Mouse (Mus musculus): ENCODE results near the gene 1700123O20Rik.

The 1700123O20Rik gene

GRCm38 (mm10) chr14:54678657-54679304 lies 7.2 kb upstream of the 1700123O20Rik start:
- no peak for DNase-seq (ENCODE audit: low read depth, low spot score)

- DNase-seq (ENCODE audit: low read depth, low spot score) = no peak
Measured at GRCm38 (mm10) chr14:54682396-54682795, 3.6 kb upstream of the 1700123O20Rik start.

- no peak for DNase-seq (ENCODE audit: low read depth, low spot score)
Measured at GRCm38 (mm10) chr14:54685471-54685870, 545 bp upstream of the 1700123O20Rik start.

- peak; percentile 99 for DNase-seq (ENCODE audit: low read depth, low spot score)
Measured at GRCm38 (mm10) chr14:54686522-54687143, 617 bp downstream of the 1700123O20Rik start, which contains the start of gene Acin1. Acin1 (minus strand) TSS chr14:54686931.

GRCm38 (mm10) chr14:54687251-54687650 lies 1.2 kb downstream of the 1700123O20Rik start:
- no peak for DNase-seq (ENCODE audit: low read depth, low spot score)

- no peak for DNase-seq (ENCODE audit: low read depth, low spot score)
Measured at GRCm38 (mm10) chr14:54695042-54695441, 9.0 kb downstream of the 1700123O20Rik start.

GRCm38 (mm10) chr14:54696752-54697151 lies 10.7 kb downstream of the 1700123O20Rik start:
- no peak for DNase-seq (ENCODE audit: low read depth, low spot score)

GRCm38 (mm10) chr14:54698733-54699132 lies 12.7 kb downstream of the 1700123O20Rik start, which contains the start of gene Gm29776:
Gm29776 (minus strand) TSS chr14:54698833.
- no peak for DNase-seq (ENCODE audit: low read depth, low spot score)

GRCm38 (mm10) chr14:54699586-54699985 lies 13.6 kb downstream of the 1700123O20Rik start:
- no peak for DNase-seq (ENCODE audit: low read depth, low spot score)

GRCm38 (mm10) chr14:54701298-54701697 lies 15.3 kb downstream of the 1700123O20Rik start:
- no peak for DNase-seq (ENCODE audit: low read depth, low spot score)

- DNase-seq (ENCODE audit: low read depth, low spot score) = no peak
Measured at GRCm38 (mm10) chr14:54703207-54703606, 17.2 kb downstream of the 1700123O20Rik start.

GRCm38 (mm10) chr14:54705844-54706243 lies 19.8 kb downstream of the 1700123O20Rik start:
- DNase-seq (ENCODE audit: low read depth, low spot score) = no peak

GRCm38 (mm10) chr14:54706589-54707320 lies 20.7 kb downstream of the 1700123O20Rik start:
- no peak for DNase-seq (ENCODE audit: low read depth, low spot score)

- no peak for DNase-seq (ENCODE audit: low read depth, low spot score)
Measured at GRCm38 (mm10) chr14:54709054-54709453, 23.0 kb downstream of the 1700123O20Rik start.

- no peak for DNase-seq (ENCODE audit: low read depth, low spot score)
Measured at GRCm38 (mm10) chr14:54712074-54712473, 26.1 kb downstream of the 1700123O20Rik start, which contains the start of gene Cebpe. Cebpe (minus strand) TSS chr14:54712174.

GRCm38 (mm10) chr14:54712861-54713260 lies 26.8 kb downstream of the 1700123O20Rik start:
- DNase-seq (ENCODE audit: low read depth, low spot score) = no peak

- peak; percentile 52 for DNase-seq (ENCODE audit: low read depth, low spot score)
Measured at GRCm38 (mm10) chr14:54714121-54714520, 28.1 kb downstream of the 1700123O20Rik start.

- DNase-seq (ENCODE audit: low read depth, low spot score) = no peak
Measured at GRCm38 (mm10) chr14:54714617-54715081, 28.6 kb downstream of the 1700123O20Rik start.

- DNase-seq (ENCODE audit: low read depth, low spot score) = no peak
Measured at GRCm38 (mm10) chr14:54715402-54715801, 29.4 kb downstream of the 1700123O20Rik start.

- DNase-seq (ENCODE audit: low read depth, low spot score) = no peak
Measured at GRCm38 (mm10) chr14:54720041-54720440, 34.0 kb downstream of the 1700123O20Rik start.

- no peak for DNase-seq (ENCODE audit: low read depth, low spot score)
Measured at GRCm38 (mm10) chr14:54720654-54721350, 34.8 kb downstream of the 1700123O20Rik start.

GRCm38 (mm10) chr14:54721711-54722110 lies 35.7 kb downstream of the 1700123O20Rik start:
- no peak for DNase-seq (ENCODE audit: low read depth, low spot score)

All from brain, embryonic 18.5 days (tissue).